Mouse (Mus musculus) liver, adult 2 months (tissue): ENCODE data around the gene Gm40193. TPM values are rescaled to one million over a fixed set of nuclear protein-coding genes. Genes with fewer than 3 reads are reported as not detected.
A peak's percentile ranks its signal among the peaks of the same experiment; 100 is the strongest.
"Not testable (repeated sequence)": the region's sequence is repeated elsewhere in the genome, so short reads cannot be mapped to it uniquely, and the experiment has no call there.

ENCODE experiments used
- DNase-seq: peaks from one replicate; pipeline ENCODE4 v3.0.0-alpha.2; 2011; ENCODE audit warnings: low read depth, low spot score; ENCODE audit errors: extremely low read depth
- H3K27ac ChIP-seq: fragments of 200-500 bp; replicated peaks from 2 replicates; pipeline ENCODE4 v1.5.1; 2012; ENCODE audit warnings: low read depth, mild to moderate bottlenecking, control low read depth, inconsistent platforms, low read length; ENCODE audit not compliant: insufficient read depth
- H3K27me3 ChIP-seq: fragments of 200-500 bp; 2 replicates; pipeline ENCODE4 v1.6.1; 2012; ENCODE audit warnings: mild to moderate bottlenecking, moderate library complexity, low read length, inconsistent platforms; ENCODE audit not compliant: control insufficient read depth, insufficient read depth
- H3K36me3 ChIP-seq: fragments of 200-500 bp; 2 replicates; pipeline ENCODE4 v1.6.1; 2012; ENCODE audit warnings: low read length, inconsistent platforms; ENCODE audit not compliant: control insufficient read depth, insufficient read depth
- H3K4me1 ChIP-seq: fragments of 200-500 bp; 2 replicates; pipeline ENCODE4 v1.6.1; 2011; ENCODE audit warnings: low read length; ENCODE audit not compliant: control insufficient read depth, insufficient read depth
- H3K4me3 ChIP-seq: fragments of 200-500 bp; 2 replicates; pipeline ENCODE4 v1.5.1; 2011; ENCODE audit warnings: low read depth, mild to moderate bottlenecking, control low read depth, low read length, moderate library complexity; ENCODE audit not compliant: insufficient read depth
- H3K79me2 ChIP-seq: fragments of 200-500 bp; 2 replicates; pipeline ENCODE4 v1.6.1; 2012; ENCODE audit warnings: inconsistent platforms, mild to moderate bottlenecking, low read length, moderate library complexity; ENCODE audit not compliant: control insufficient read depth, insufficient read depth
- H3K9ac ChIP-seq: fragments of 200-500 bp; 2 replicates; pipeline ENCODE4 v1.6.1; 2012; ENCODE audit warnings: low read depth, mild to moderate bottlenecking, control low read depth, inconsistent platforms, low read length
- CTCF ChIP-seq: fragments of 200-500 bp; IDR thresholded peaks from 2 replicates; pipeline ENCODE4 v1.5.1; 2011; ENCODE audit warnings: low read depth, low read length, control low read depth
- POLR2A ChIP-seq: fragments of 200-500 bp; IDR thresholded peaks from 2 replicates; pipeline ENCODE4 v1.6.1; 2011; ENCODE audit warnings: low read length, control low read depth; ENCODE audit not compliant: insufficient read depth; ENCODE audit errors: extremely low read depth
- WGBS: fragments of 180-500 bp; shearing (Covaris S2); methylation state at CpG from one replicate; pipeline ENCODE4 v1.1.7; 2018; 5-methylcytosine and 5-hydroxymethylcytosine counted together
- polyA plus RNA-seq: library from polyadenylated mRNA; depleted of rRNA; stranded (reverse); fragments of >200 nt; gene quantifications from 2 replicates; pipeline ENCODE4 v1.2.3, GENCODE M21; 2012
- total RNA-seq: library from RNA; depleted of rRNA; stranded (reverse); fragments of >200 nt; gene quantifications from 2 replicates; pipeline ENCODE4 v1.2.3, GENCODE M21; 2014

The Gm40193 gene
- total and polyA plus RNA-seq, 2 experiments: not detected

GRCm38 (mm10) chr11:70525184-70525678 is 7.5 kb downstream of the Gm40193 start, which contains the start of gene Psmb6:
TSS of gene Psmb6 (plus strand) at chr11:70525367.
- WGBS: under 1% methylated on average over 26 of the region's 26 CpGs
- Histone ChIP-seq H3K27me3 (no peaks in the 10 kb centered on the region), H3K9ac (peak within 1 kb of the TSS; percentile 83), H3K4me3 (peak within 1 kb of the TSS; percentile 72), H3K79me2 (peaks cover 1% of the 10 kb centered on the region; the same call in 1 of the 2 replicates), H3K27ac (peak within 1 kb of the TSS; percentile 61), H3K4me1 (peaks cover 12% of the 10 kb centered on the region), H3K36me3 (peaks cover 16% of the 10 kb centered on the region)
- DNase-seq: peak; percentile 97
- TF ChIP-seq POLR2A (peak; percentile 77; the same call in 1 of the 2 replicates), CTCF (no peak)

GRCm38 (mm10) chr11:70524782-70525181 is 8.0 kb downstream of the Gm40193 start:
- 2% methylated on average over 8 of the region's 8 CpGs for WGBS
- peak; percentile 94 for DNase-seq
- H3K4me3 ChIP-seq: peak overlapping the region; percentile 18
- no peaks in the 10 kb centered on the region for H3K27me3 ChIP-seq
- H3K9ac ChIP-seq: peak overlapping the region; percentile 39; the same call in 1 of the 2 replicates
- peaks cover 5% of the 10 kb centered on the region; the same call in 1 of the 2 replicates for H3K79me2 ChIP-seq
- no peak for TF ChIP-seq POLR2A
- TF ChIP-seq CTCF: no peak
- H3K36me3 ChIP-seq: peaks cover 16% of the 10 kb centered on the region
- peaks cover 12% of the 10 kb centered on the region for H3K4me1 ChIP-seq
- H3K27ac ChIP-seq: peak overlapping the region; percentile 61

GRCm38 (mm10) chr11:70523306-70523989 is 9.3 kb downstream of the Gm40193 start:
- H3K36me3 ChIP-seq: peaks cover 16% of the 10 kb centered on the region
- H3K9ac ChIP-seq, H3K79me2 ChIP-seq, H3K27me3 ChIP-seq, H3K4me3 ChIP-seq: not testable (repeated sequence)
- peaks cover 12% of the 10 kb centered on the region for H3K4me1 ChIP-seq
- WGBS: 50% methylated on average over 8 of the region's 8 CpGs
- peak overlapping the region; percentile 94 for H3K27ac ChIP-seq
- DNase-seq: peak; percentile 98

GRCm38 (mm10) chr11:70520178-70520769 is 12.5 kb downstream of the Gm40193 start:
- Histone ChIP-seq H3K9ac (peak overlapping the region; percentile 97), H3K36me3 (no peaks in the 10 kb centered on the region), H3K79me2 (peaks cover 5% of the 10 kb centered on the region; the same call in 1 of the 2 replicates), H3K27ac (peak overlapping the region; percentile 99), H3K4me1 (peaks cover 13% of the 10 kb centered on the region), H3K27me3 (no peaks in the 10 kb centered on the region), H3K4me3 (peak overlapping the region; percentile 84)
- DNase-seq: peak; percentile 60
- TF ChIP-seq CTCF (peak; percentile 31; the same call in 1 of the 2 replicates), POLR2A (no peak)
- WGBS: 12% methylated on average over 41 of the region's 41 CpGs

- no peaks in the 10 kb centered on the region for H3K27me3 ChIP-seq
- TF ChIP-seq CTCF (no peak), POLR2A (peak; percentile 80)
- peak within 1 kb of the TSS; percentile 97 for H3K9ac ChIP-seq
- peak within 1 kb of the TSS; percentile 84 for H3K4me3 ChIP-seq
- H3K36me3 ChIP-seq: no peaks in the 10 kb centered on the region; the same call in 1 of the 2 replicates
- 25% methylated on average over 10 of the region's 10 CpGs for WGBS
- peak within 1 kb of the TSS; percentile 99 for H3K27ac ChIP-seq
- peaks cover 5% of the 10 kb centered on the region; the same call in 1 of the 2 replicates for H3K79me2 ChIP-seq
- DNase-seq: peak; percentile 92
- peaks cover 13% of the 10 kb centered on the region for H3K4me1 ChIP-seq
Measured at GRCm38 (mm10) chr11:70518923-70519322, 13.8 kb downstream of the Gm40193 start, which contains the start of gene Gltpd2. TSS of gene Gltpd2 (plus strand) at chr11:70519196.
